Mouse (Mus musculus) myocyte (in vitro differentiated cells): ENCODE measurements around the gene Tcf12.

Source experiments
- CEBPB ChIP-seq: IDR thresholded peaks from 2 replicates; pipeline ENCODE4 v1.6.1; 2011; ENCODE audit warnings: mild to moderate bottlenecking, moderate library complexity; ENCODE audit not compliant: poor library complexity, insufficient read depth, severe bottlenecking
- E2F4 ChIP-seq: IDR thresholded peaks from one replicate; pipeline ENCODE4 v1.6.1; 2011; ENCODE audit warnings: mild to moderate bottlenecking, control low read depth, moderate library complexity; ENCODE audit not compliant: insufficient read depth
- MAX ChIP-seq: IDR thresholded peaks from one replicate; pipeline ENCODE4 v1.6.1; 2011; ENCODE audit warnings: low read depth, mild to moderate bottlenecking, control low read depth
- POLR2A ChIP-seq: IDR thresholded peaks from one replicate; pipeline ENCODE4 v1.6.1; 2011; ENCODE audit warnings: low read depth, mild to moderate bottlenecking, control low read depth, moderate library complexity; ENCODE audit not compliant: insufficient read length
- POLR2AphosphoS2 ChIP-seq: IDR thresholded peaks from one replicate; pipeline ENCODE4 v1.6.1; 2011; ENCODE audit warnings: low read depth, control low read depth; ENCODE audit not compliant: insufficient read length
- SRF ChIP-seq: IDR thresholded peaks from one replicate; pipeline ENCODE4 v1.6.1; 2011; ENCODE audit warnings: low read depth; ENCODE audit not compliant: control insufficient read depth, insufficient read length
- TCF12 ChIP-seq: IDR thresholded peaks from one replicate; pipeline ENCODE4 v1.6.1; 2011; ENCODE audit warnings: mild to moderate bottlenecking, control low read depth; ENCODE audit not compliant: poor library complexity, insufficient read depth, severe bottlenecking
- TCF3 ChIP-seq: IDR thresholded peaks from one replicate; pipeline ENCODE4 v1.6.1; 2011; ENCODE audit warnings: low read depth, control low read depth; ENCODE audit not compliant: insufficient read length
- USF1 ChIP-seq: IDR thresholded peaks from one replicate; pipeline ENCODE4 v1.6.1; 2011; ENCODE audit warnings: low read depth, mild to moderate bottlenecking, control low read depth, moderate library complexity

DNA sequence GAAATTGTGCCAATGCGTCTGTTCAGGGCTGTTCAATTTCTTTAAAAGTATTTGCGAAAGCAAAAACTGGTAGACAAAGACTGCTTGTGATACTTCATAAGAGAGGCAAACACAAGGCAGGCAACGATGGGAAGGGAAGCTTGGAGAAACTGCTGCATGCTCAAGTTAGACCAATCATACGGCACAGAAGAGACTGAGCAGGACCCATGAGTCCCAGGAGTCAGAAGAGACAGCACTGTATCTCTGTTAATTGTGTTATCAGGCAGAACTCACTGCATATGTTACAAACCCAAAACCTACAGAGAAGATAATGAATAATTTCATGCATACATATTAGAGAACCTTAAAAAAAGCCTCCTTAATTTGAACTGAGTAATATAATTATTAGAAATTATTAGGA, 147.6 kb downstream of the Tcf12 start:
- TF ChIP-seq POLR2A, result no peak
- no peak for TF ChIP-seq USF1
- no peak for TF ChIP-seq MAX
- no peak for TF ChIP-seq E2F4
- TF ChIP-seq TCF12, result no peak
- TF ChIP-seq TCF3, result no peak
- no peak for TF ChIP-seq CEBPB
- TF ChIP-seq SRF, result no peak
- TF ChIP-seq POLR2AphosphoS2, result no peak
